Mouse (Mus musculus) embryonic facial prominence, embryonic 10.5 days (tissue): Measurements from ENCODE around the gene Heatr9. TPM values are rescaled to one million over a fixed set of nuclear protein-coding genes. Genes with fewer than 3 reads are reported as not detected.

Experiments used
- DNase-seq: peaks from one replicate; pipeline ENCODE4 v3.0.0-alpha.2; 2017; ENCODE audit warnings: low spot score
- H3K27ac ChIP-seq: fragments of 300-500 bp; sonication (generic); replicated peaks from 2 replicates; pipeline ENCODE4 v1.5.1; 2016; ENCODE audit warnings: mild to moderate bottlenecking
- H3K27me3 ChIP-seq: fragments of 300-500 bp; sonication (generic); replicated peaks from 2 replicates; pipeline ENCODE4 v1.6.1; 2016; ENCODE audit warnings: low read depth, mild to moderate bottlenecking; ENCODE audit not compliant: poor library complexity, severe bottlenecking
- H3K36me3 ChIP-seq: fragments of 300-500 bp; sonication (generic); replicated peaks from 2 replicates; pipeline ENCODE4 v1.6.1; 2016; ENCODE audit warnings: mild to moderate bottlenecking, moderate library complexity
- H3K4me1 ChIP-seq: fragments of 300-500 bp; sonication (generic); 2 replicates; pipeline ENCODE4 v1.6.1; 2016
- H3K4me3 ChIP-seq: fragments of 300-500 bp; sonication (generic); 2 replicates; pipeline ENCODE4 v1.5.1; 2016; ENCODE audit warnings: mild to moderate bottlenecking, moderate library complexity
- H3K9me3 ChIP-seq: fragments of 300-500 bp; sonication (generic); 2 replicates; pipeline ENCODE4 v1.6.1; 2016; ENCODE audit warnings: mild to moderate bottlenecking
- WGBS: fragments of 180-500 bp; shearing (Covaris S2); methylation state at CpG from one replicate; pipeline ENCODE4 v1.1.7; 2016; 5-methylcytosine and 5-hydroxymethylcytosine counted together
- polyA plus RNA-seq: library from polyadenylated mRNA; unstranded; fragments of >200 nt; fragmentation: Nextera tagmentation; extraction: Ambion mirVana; gene quantifications from 2 replicates; pipeline ENCODE4 v1.2.1, GENCODE M21; 2016

Heatr9 gene
- polyA plus RNA-seq, 1 experiment from 2014 or later, result not detected

DNA sequence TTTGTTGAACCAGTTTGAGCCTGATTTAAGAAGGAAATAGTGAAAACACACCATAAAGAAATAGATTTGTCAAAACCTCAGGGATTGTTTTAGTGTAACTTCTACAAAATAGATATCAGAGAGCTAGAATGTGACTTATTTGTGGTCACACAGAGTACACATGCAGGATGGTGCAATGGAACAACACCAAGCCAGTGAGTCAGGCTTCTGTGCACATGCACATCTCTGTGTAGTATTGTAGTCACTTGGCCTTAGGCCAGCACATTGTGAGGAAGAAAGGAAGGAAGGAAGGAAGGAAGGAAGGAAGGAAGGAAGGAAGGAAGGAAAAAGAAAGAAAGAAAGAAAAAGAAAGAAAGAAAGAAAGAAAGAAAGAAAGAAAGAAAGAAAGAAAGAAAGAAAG, 4.8 kb downstream of the Heatr9 start:
- H3K9me3 ChIP-seq, result no peaks in the 10 kb centered on the region
- H3K4me1 ChIP-seq, result no peaks in the 10 kb centered on the region
- DNase-seq, result no peak
- no peak overlapping the region for H3K27ac ChIP-seq
- H3K4me3 ChIP-seq, result no peak overlapping the region
- peaks cover 10% of the 10 kb centered on the region; the same call in 1 of the 2 replicates for H3K36me3 ChIP-seq
- no peaks in the 10 kb centered on the region for H3K27me3 ChIP-seq

DNA sequence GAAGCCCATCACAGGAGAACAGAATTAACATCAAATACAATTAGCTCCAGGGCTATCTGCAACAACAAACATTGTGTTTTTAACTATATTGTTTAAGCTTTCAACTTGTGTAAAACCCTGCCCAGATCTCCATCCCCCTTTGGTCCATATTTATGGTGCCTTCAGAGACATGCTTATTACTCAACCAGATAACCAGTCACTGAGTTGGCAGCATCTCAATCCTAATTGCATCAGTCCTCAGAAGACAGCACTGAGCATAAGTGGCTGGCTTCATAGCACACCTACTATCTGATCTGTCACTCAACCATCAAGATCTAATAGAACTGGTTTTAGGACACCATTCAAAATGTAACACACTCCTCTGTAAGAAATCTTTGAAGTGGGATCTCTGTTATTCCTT, 12.5 kb downstream of the Heatr9 start:
- Histone ChIP-seq H3K27me3 (no peaks in the 10 kb centered on the region), H3K4me3 (no peak overlapping the region), H3K4me1 (no peaks in the 10 kb centered on the region), H3K36me3 (peaks cover 52% of the 10 kb centered on the region), H3K27ac (no peak overlapping the region), H3K9me3 (no peaks in the 10 kb centered on the region)
- DNase-seq, result no peak

DNA sequence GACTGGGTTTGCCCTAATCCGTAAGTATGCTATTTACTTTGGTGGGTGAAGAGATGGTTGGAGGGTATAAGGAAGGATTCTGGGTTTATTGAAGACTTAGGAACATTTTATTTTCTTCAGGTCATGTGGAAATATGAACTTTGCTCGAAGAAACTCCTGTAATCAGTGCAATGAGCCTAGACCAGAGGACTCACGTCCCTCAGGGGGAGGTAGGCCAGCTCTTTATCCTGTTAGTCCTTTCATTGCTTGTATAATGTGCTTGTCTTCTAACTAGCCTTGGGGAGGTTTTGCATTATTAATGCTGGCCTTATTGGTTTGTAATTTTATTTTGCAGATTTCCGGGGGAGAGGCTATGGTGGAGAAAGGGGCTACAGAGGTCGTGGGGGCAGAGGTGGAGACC, 17.7 kb downstream of the Heatr9 start:
- H3K27ac ChIP-seq, result no peak overlapping the region
- no peak overlapping the region for H3K4me3 ChIP-seq
- 93% methylated on average over 5 of the region's 5 CpGs for WGBS
- no peak for DNase-seq
- no peaks in the 10 kb centered on the region for H3K9me3 ChIP-seq
- no peaks in the 10 kb centered on the region for H3K27me3 ChIP-seq
- no peaks in the 10 kb centered on the region for H3K4me1 ChIP-seq
- peaks cover 98% of the 10 kb centered on the region for H3K36me3 ChIP-seq

DNA sequence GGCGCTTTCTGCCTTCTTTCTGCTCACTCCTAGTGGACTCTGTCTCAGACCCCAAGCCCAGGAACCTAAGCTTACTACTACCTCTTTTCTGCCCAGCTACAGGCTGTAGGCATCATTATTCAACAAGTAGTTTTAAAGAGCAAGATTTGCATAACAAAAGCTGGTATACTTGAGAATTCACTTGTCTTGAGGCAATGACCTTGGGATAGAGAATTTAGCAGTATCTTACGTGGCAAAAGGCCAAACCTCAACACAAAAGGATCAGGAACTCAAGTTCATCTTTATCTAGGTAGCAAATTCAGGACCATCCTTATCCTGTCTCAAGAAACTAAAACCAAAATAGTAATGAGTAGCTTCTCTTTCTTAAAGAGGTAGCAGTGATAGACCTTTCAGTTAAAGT, 26.4 kb downstream of the Heatr9 start:
- Histone ChIP-seq H3K4me1 (no peaks in the 10 kb centered on the region), H3K4me3 (no peak overlapping the region), H3K27ac (no peak overlapping the region), H3K27me3 (no peaks in the 10 kb centered on the region), H3K36me3 (peaks cover 89% of the 10 kb centered on the region), H3K9me3 (no peaks in the 10 kb centered on the region)
- 92% methylated on average over 2 of the region's 2 CpGs for WGBS
- DNase-seq, result no peak

DNA sequence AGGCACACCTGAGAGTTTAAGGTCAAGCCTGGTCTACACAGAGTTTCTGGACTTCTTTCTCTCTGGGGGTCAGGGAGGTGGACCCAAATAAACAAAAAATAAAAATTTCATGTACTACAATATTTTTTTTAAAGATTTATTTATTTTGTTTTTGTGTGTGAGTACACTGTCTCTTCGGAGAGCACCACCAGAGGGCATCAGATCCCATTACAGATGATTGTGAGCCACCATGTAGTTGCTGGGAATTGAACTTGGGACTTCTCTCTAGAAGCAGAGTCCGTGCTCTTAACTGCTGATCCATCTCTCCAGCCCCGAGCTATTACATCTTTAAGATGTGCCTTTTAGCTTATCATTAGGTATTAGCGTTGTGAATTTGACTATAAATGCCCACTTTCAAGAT, 30.5 kb downstream of the Heatr9 start:
- no peak for DNase-seq
- Histone ChIP-seq H3K4me1 (no peaks in the 10 kb centered on the region), H3K36me3 (peaks cover 93% of the 10 kb centered on the region), H3K27ac (no peak overlapping the region), H3K4me3 (no peak overlapping the region), H3K9me3 (no peaks in the 10 kb centered on the region), H3K27me3 (no peaks in the 10 kb centered on the region)
- WGBS, result 88% methylated on average over 4 of the region's 4 CpGs

DNA sequence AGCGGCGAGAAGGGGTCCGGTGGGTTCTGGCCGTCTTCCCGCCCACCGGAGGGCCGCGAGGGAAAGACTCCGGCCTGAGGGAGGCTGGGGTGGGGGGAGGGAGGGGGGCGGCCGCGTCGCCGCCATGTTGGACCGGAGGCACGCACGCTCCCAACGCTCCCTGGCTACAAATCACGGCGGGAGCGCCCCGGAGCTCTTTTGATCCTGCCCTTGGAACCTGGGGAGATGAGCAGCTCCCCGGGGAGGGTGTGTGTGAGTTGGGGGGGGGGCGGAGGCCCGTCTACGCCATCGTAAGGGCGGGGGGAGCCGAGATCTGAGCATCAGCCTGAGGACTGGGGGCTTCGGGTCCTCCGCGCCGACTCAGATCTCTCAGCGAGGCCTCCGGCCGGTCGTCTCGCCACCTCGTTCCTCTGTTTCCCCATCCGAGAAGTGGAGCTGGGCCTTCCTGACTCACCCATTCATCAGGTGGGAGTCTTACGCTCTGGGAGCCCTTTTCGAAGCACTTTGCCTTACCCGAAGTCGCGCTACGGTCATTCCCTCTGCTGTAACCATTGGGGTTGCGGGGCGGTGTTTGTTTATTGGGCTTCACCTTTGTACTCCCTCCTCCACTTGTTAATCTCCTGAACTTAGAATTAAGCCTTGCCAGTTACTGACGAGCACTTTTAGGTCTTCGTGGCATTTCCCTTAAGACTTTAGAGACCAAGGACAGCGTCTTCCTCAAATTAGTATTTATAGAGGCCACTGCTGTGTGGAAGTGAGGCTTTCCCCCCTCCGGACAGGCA, 48.5 kb downstream of the Heatr9 start:
- Histone ChIP-seq H3K4me1 (peaks cover 22% of the 10 kb centered on the region), H3K27ac (peak overlapping the region; percentile 99), H3K27me3 (peaks cover 19% of the 10 kb centered on the region), H3K4me3 (peak overlapping the region; percentile 94), H3K36me3 (peaks cover 26% of the 10 kb centered on the region), H3K9me3 (no peaks in the 10 kb centered on the region)
- DNase-seq, result no peak
- WGBS, result under 1% methylated on average over 52 of the region's 52 CpGs

DNA sequence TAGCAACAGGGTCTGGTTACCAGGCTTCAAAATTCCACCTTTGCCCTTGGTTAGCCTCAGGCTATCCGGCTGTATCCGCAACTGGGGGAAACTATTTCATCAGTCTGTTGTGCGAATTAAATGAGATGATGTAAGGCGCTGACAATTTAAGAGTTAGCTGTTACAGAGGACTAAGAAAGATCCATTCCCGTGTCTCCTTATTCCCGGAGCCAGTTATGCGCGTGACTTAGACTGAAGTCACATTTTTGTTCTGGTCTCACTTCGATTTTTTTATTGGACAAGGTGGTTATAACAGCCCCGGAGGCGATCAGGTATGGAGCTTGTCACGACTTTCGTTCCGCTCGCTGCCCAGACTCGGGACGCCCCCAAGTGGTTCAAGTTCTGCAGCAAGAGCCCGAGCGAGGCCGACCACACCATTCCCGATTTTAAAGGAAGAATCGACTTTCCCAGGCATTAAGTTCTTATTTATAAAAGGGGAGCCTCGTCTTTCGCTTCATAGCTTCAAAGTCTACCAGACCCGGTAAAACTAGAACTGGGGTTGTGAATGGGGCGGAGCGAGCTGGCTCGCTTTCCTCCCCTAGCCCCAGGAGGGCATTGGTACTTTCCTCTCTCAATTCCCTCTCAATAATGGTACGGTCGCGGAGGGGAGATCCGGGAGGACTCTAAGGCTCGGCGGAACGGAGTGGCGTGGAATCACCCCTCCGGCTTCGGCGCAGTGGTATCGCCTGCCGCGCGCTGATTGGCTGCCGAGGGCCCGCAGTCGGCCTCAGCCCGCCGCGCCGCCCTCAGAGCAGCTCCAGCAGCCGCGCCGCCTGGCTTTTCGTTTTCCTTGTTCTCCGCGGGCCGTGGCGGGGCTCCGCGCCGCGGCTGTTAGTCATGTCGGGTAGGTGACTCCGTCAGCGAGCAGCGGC, 49.4 kb downstream of the Heatr9 start, which contains the start of gene Taf15:
Gene Taf15, plus strand, starts transcription at position 763 of the 911 bp plus-strand sequence.
- WGBS, result under 1% methylated on average over 66 of the region's 66 CpGs
- H3K4me3 ChIP-seq, result peak within 1 kb of the TSS; percentile 94
- DNase-seq, result peak; percentile 98
- H3K36me3 ChIP-seq, result peaks cover 19% of the 10 kb centered on the region
- H3K9me3 ChIP-seq, result no peaks in the 10 kb centered on the region
- peaks cover 22% of the 10 kb centered on the region for H3K4me1 ChIP-seq
- H3K27ac ChIP-seq, result peak within 1 kb of the TSS; percentile 99
- peaks cover 19% of the 10 kb centered on the region for H3K27me3 ChIP-seq

DNA sequence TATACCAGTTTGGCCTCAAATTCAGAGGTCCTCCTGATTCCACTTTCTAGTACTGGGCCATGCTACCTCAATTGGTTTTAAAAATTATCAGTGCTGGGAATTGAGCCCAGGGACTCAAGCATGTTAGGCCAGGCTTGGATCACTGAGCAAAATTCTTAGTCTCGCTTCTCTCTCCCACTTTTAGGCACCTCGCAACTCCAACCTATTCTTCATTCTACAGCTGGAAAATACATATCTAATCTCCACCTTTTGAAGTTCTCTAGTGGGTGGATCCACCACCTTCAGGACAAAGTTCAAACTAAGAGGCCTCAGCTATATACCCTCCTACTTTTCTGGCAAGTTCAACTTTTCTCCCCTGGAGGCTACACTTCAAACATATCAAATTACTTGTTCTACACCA, 50.2 kb downstream of the Heatr9 start:
- peak overlapping the region; percentile 99; the same call in 1 of the 2 replicates for H3K27ac ChIP-seq
- peak overlapping the region; percentile 94 for H3K4me3 ChIP-seq
- H3K4me1 ChIP-seq, result peaks cover 22% of the 10 kb centered on the region
- H3K36me3 ChIP-seq, result peaks cover 10% of the 10 kb centered on the region
- WGBS, result 75% methylated on average over 2 of the region's 2 CpGs
- H3K9me3 ChIP-seq, result no peaks in the 10 kb centered on the region
- H3K27me3 ChIP-seq, result peaks cover 27% of the 10 kb centered on the region
- no peak for DNase-seq

DNA sequence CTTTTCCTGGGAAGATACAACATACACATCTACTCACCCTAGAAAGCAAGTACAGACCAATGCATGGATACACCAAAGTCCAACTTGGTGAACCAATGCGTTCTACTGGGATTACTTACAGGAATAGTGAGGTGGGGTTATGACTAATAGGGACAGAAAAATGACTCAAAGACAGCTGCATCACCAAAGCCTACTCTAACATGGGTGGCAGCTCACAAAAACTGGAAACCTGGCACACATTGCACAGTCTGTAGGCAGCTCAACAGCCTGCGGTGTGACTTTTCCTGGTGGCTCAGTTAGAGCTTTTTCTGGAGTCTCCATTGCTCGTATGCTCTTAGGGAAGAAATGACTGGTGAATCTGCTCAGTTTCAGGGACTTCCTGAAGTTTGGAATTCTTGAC, 53.2 kb downstream of the Heatr9 start:
- no peak for DNase-seq
- Histone ChIP-seq H3K9me3 (no peaks in the 10 kb centered on the region), H3K27me3 (peaks cover 55% of the 10 kb centered on the region), H3K4me3 (no peak overlapping the region), H3K4me1 (peaks cover 11% of the 10 kb centered on the region), H3K27ac (no peak overlapping the region), H3K36me3 (no peaks in the 10 kb centered on the region)
- WGBS, result 91% methylated on average over 3 of the region's 3 CpGs

DNA sequence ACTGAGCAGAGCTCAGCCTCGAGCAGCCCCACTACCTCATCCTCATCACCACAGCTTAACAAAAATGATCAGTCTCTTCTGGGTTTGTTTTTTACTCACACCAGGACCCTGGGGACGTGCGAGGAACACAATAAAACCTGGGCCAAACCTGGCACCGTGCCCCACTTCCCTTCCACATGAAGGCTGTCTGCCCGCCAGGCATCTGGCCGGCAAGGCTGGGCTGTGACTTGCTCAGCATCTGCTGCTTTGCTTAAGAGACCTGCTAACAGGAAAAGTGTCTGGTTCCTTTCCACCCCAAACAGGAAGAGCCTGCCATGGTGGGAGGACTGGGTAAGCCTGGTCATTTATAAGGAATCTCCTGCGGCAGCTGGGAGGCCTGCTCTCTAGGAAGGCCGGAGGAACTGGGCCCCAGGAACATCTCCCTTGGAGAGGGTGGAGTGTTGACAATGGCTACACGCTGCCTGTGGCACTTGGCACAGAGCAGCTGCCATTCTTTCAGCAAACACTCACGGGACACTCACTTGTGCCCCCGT, 54.8 kb downstream of the Heatr9 start:
- 71% methylated on average over 11 of the region's 11 CpGs for WGBS
- H3K4me3 ChIP-seq, result no peak overlapping the region
- peaks cover 70% of the 10 kb centered on the region for H3K27me3 ChIP-seq
- no peaks in the 10 kb centered on the region for H3K36me3 ChIP-seq
- H3K27ac ChIP-seq, result no peak overlapping the region
- peaks cover 22% of the 10 kb centered on the region for H3K4me1 ChIP-seq
- no peaks in the 10 kb centered on the region for H3K9me3 ChIP-seq
- no peak for DNase-seq

DNA sequence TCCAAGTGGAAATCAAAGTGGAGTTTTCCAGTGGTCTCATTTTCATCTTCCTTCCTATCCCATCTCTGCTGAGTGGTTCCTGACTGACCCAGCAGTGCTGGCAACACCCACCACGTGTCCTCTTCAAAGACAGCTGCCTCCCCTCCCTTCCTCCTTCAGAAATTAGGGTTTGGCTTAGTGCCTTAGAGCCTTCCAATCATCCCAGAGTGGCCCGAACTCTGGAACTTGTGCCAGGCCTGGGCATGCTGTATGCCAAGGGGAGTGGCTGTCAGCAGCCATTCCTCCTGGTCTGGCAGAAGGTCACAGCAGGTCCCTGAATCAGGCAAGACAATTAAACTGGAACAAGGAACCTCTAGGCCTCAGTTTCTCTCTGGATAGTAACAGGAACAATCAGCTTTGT, 56.0 kb downstream of the Heatr9 start:
- DNase-seq, result no peak
- H3K4me1 ChIP-seq, result peaks cover 23% of the 10 kb centered on the region
- H3K4me3 ChIP-seq, result no peak overlapping the region
- peaks cover 75% of the 10 kb centered on the region for H3K27me3 ChIP-seq
- no peaks in the 10 kb centered on the region for H3K36me3 ChIP-seq
- H3K9me3 ChIP-seq, result no peaks in the 10 kb centered on the region
- 40% methylated on average over 2 of the region's 2 CpGs for whole genome bisulfite sequencing
- no peak overlapping the region for H3K27ac ChIP-seq

DNA sequence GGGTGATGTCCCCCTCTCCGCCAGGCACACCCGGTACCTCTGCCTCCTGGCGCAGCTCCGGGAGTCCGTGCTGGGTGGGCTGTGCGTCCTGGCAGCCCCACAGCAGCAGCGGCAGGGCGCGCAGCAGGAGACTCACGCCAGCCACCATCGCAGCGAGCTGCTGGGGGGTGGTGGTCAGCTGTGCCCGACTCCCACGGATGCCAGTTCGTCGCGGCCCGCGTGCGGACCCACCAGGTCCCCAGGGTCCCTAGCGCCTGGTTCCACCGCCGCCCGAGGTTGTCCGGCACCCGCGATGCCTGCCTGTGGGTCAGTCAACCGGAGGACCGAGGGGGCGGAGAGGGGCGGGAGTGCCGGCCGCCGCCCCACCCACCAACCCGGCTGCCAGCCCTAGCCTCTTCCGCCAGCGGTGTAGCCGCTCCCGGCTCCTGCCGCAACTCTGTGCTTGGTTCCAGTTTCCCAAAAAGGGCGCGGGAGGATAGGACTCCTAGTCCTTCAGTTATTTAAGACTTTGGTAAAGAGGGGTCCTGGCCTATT, 59.2 kb downstream of the Heatr9 start, which contains the start of gene Mmp28:
Gene Mmp28, minus strand, starts transcription at position 361 of the 534 bp plus-strand sequence.
- Histone ChIP-seq H3K27me3 (peaks cover 78% of the 10 kb centered on the region), H3K36me3 (no peaks in the 10 kb centered on the region), H3K27ac (peak within 1 kb of the TSS; percentile 70), H3K4me3 (peak within 1 kb of the TSS; percentile 72), H3K4me1 (peaks cover 30% of the 10 kb centered on the region), H3K9me3 (no peaks in the 10 kb centered on the region)
- DNase-seq, result peak; percentile 68
- WGBS, result under 1% methylated on average over 42 of the region's 42 CpGs
